Mouse (Mus musculus) monocyte, adult 2 months (primary cell): Measurements from ENCODE around the gene Olfr352.

ENCODE experiments used
- DNase-seq, 2 experiments: peaks; one replicate each; pipeline ENCODE4 v3.0.0; 2022; ENCODE audit warnings: low spot score in 2 of 2, low read depth in 1 of 2

Gene Olfr352

DNA sequence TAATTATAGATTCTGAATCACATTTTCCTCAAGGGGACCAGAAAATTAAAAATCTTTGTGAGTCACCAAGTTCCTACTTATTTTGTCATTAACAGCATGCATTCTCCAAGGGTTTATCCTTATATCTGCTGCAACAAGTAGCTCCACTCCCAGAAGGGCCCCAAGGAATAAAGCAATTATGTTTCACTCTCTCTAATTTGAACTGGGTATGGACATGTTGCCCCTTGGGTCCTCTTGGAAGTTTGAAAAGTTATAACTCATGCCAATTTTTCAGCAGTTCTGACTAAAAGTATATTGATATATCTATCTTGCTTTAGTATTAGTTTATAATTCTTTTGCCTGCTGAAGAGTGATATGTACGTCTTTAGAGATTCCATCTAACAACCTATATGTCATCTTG is at the start of gene Olfr352:
Gene Olfr352 (plus strand): TSS at position 301 of the 400 bp plus-strand sequence.
- DNase-seq: no peak

DNA sequence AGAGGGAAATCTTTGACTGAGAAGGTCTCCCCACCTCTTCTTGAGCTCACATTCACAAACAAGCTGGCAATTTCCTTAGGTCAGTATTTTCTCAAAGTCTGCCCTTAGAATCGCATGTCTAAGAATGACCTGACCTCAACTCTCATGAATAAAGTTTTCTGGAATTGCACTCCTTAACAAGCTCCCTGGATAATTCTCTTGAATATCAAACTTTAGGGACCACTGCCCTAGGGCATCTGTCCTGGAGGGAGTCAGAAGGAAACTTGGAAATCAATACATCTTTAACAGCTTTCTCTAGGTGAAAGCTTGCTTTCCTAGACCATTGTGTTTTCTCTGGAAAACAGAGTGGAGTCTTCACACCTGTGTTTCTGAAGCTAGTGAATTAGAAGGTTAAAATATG is 22.2 kb upstream of the Olfr352 start, which contains the start of gene Olfr350:
Gene Olfr350 (plus strand): TSS at position 301 of the 400 bp plus-strand sequence.
- no peak for DNase-seq

DNA sequence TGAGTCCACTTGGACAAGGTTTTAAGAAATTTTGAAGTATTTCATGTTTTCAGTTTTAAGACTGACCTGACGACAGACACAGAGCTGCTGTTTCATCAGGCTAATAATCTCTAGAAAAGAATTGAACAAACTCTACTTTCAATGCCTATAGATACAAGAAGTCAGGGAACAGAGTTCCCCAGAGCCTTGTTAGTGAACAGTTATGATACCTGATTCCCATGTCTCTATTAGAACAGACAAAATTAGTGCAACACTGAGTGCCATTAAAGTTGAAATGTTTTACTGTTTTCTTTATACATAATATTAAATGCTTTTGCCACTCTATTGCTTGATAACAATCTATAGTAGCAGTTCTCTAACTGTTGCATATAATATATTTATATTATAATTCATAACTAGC is 5.7 kb upstream of the Olfr352 start, which contains the start of gene Olfr351:
Gene Olfr351 (minus strand): TSS at position 101 of the 400 bp plus-strand sequence.
- no peak for DNase-seq

DNA sequence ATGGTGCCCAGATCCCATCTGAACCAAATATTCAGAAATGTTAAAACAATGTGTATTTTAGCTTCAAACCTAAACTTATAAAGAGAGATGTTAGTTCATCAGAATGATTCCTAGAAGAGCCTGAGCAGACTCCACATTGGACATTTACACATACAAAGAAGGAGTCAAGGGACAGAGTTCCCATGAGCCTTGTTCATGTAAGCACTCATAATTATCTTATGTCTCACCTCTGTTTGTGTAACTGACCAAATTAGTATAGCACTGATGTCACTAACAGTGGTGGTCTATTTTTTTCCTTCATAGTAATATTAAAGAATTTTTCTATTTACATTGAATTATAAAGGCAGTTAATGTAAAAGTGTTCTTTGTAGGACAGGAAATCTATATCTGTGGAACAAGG is 24.6 kb downstream of the Olfr352 start, which contains the start of gene Olfr353:
Gene Olfr353 (minus strand): TSS at position 101 of the 400 bp plus-strand sequence.
- DNase-seq: no peak

DNA sequence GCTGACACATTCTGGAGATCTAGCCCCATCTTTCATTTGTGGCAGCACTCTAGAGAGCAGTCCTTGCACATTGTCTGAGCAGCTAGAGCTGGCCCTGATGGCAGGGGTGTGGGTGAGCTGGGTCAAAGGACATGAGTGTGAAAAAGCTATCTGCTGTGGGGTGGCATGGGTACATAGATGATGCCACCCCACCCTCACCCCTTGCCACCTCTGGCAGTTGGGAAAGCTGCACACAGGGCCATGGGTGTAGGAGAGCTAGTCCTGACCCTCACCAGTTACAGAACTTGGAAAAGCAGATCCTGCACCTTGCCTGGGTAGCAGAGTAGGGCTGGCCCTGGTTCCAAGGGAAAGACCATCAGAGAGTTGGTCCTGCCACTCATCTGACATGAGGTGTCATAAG is 28.9 kb downstream of the Olfr352 start:
- DNase-seq: no peak

DNA sequence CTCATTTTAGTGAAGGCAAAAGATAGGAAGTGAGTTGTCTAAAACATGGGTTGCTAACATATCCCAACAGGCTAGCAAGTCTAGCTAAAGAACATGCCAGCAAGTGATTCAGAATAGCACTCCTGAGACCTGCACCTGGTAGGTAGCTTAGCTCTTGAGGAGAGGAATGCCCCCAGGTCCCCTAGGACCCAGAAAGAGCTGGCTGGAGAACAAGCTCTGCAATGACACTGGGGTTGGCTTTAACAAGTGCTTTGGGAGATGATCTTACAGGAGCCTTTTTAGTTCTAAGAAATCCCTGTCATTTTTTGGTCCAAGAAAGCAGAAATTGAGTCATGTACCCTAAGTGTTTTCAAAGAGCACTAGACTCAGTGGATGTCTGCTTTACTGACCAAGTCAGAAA is 37.1 kb downstream of the Olfr352 start, which contains the start of gene Olfr354:
Gene Olfr354 (plus strand): TSS at position 301 of the 400 bp plus-strand sequence.
- no peak for DNase-seq
